Mouse (Mus musculus): ENCODE measurements at regions not wholly inside any gene's neighbourhood (a gene's known extent, or its start where the extent isn't known, plus 50 kb on each side); places are given as distances from the start of the nearest gene placed in this dataset.

DNA sequence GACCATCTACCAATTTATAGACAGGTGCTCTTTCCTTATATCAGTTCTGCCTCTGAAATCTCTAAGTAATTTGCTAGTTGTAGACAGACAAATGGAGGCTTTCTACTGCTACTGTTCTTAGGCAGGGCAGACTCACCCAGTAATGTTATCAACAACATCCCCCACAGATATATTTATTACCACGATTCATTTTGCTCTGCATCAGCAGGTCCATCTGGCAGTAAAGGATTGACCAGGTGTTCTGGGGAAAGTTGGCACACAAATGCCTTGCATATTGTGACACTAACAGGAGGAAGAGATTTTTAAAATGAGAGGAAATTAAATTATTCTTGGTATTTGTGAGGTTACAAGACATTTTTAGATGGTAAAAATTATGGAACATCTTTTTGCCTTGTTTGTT is 627.3 kb upstream of the Tmprss15 start:
- Histone ChIP-seq H3K36me3 (ENCODE audit: control insufficient read depth in 1 of 2, insufficient read depth in 2 of 2, low read length in 2 of 2) (no peaks in the 10 kb centered on the region), H3K4me3 (ENCODE audit: control insufficient read depth in 1 of 2, insufficient read depth in 1 of 2, low read depth in 2 of 2, low read length in 2 of 2) (no peak overlapping the region), H3K79me2 (ENCODE audit: control insufficient read depth, insufficient read depth, low read length, poor library complexity) (no peaks in the 10 kb centered on the region), H3K4me1 (ENCODE audit: control insufficient read depth in 1 of 2, insufficient read depth in 2 of 2, low read length in 2 of 2) (no peaks in the 10 kb centered on the region), H3K9me3 (replicated peaks; ENCODE audit: insufficient read depth, low read length) (no peaks in the 10 kb centered on the region), H3K27me3 (ENCODE audit: control insufficient read depth in 1 of 2, insufficient read depth in 2 of 2, low read length in 2 of 2) (no peaks in the 10 kb centered on the region), H3K9ac (ENCODE audit: control insufficient read depth, low read depth, low read length, poor library complexity, severe bottlenecking) (no peak overlapping the region), H3K27ac (ENCODE audit: control insufficient read depth, low read depth, low read length) (no peak overlapping the region)
- DNase-seq (ENCODE audit: low read depth, low spot score) = no peak
- no peak for TF ChIP-seq UBTF (IDR thresholded peaks at IDR 0.05; ENCODE audit: borderline replicate concordance, insufficient read depth, low read depth, low read length)
- TF ChIP-seq ZNF384 (IDR thresholded peaks at IDR 0.05; ENCODE audit: low read depth, low read length) = no peak
- TF ChIP-seq CHD1 (IDR thresholded peaks at IDR 0.05; ENCODE audit: low read depth, low read length) = no peak
- TF ChIP-seq ZC3H11A (IDR thresholded peaks at IDR 0.05; ENCODE audit: low read depth, low read length) = no peak
- TF ChIP-seq CTCF (IDR thresholded peaks at IDR 0.05 in 2 of 3, conservative IDR thresholded peaks at IDR 0.05 in 1 of 3; ENCODE audit: control insufficient read depth in 1 of 3, insufficient read depth in 1 of 3, low read depth in 2 of 3, low read length in 3 of 3, poor library complexity in 1 of 3, severe bottlenecking in 1 of 3) = no peak
- no peak for TF ChIP-seq RAD21 (IDR thresholded peaks at IDR 0.05; ENCODE audit: low read depth, low read length)
- TF ChIP-seq MYB (IDR thresholded peaks at IDR 0.05; ENCODE audit: low read depth, low read length) = no peak
- no peak for TF ChIP-seq MAZ (IDR thresholded peaks at IDR 0.05; ENCODE audit: low read depth, low read length)
- TF ChIP-seq RCOR1 (IDR thresholded peaks at IDR 0.05; ENCODE audit: low read depth, low read length) = no peak
- no peak for TF ChIP-seq SMC3 (IDR thresholded peaks at IDR 0.05; ENCODE audit: low read depth, low read length)
- no peak for TF ChIP-seq ZKSCAN1 (IDR thresholded peaks at IDR 0.05; ENCODE audit: low read depth, low read length)
- TF ChIP-seq GABPA (IDR thresholded peaks at IDR 0.05; ENCODE audit: low read depth, low read length) = no peak
- TF ChIP-seq GATA1 (IDR thresholded peaks at IDR 0.05; ENCODE audit: low read depth, low read length) = no peak
- no peak for TF ChIP-seq NRF1 (IDR thresholded peaks at IDR 0.05; ENCODE audit: insufficient read depth, low read depth, low read length, poor library complexity, severe bottlenecking)
- no peak for TF ChIP-seq TBP (IDR thresholded peaks at IDR 0.05; ENCODE audit: low read depth, low read length)
- TF ChIP-seq TCF12 (IDR thresholded peaks at IDR 0.05; ENCODE audit: low read depth, low read length) = no peak

DNA sequence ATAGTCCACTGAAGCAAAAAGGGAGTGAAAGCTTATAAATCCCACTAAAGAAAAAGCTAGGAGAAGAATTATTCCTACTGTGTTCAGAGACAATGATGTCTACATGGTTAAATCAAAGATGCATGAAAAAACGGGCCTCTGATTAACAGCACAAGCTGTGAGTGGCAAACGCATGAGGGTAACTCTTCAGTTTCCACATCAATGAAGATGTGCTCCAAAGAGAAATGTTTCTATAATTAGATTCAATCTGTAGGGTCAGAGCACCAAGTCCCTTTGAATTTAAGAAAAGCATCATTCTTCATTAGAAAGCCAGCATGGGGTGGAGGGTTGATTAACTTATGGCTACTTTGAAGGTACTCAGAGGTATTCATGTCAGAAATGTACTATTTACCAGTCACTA is 601.5 kb upstream of the Tmprss15 start:
- no peaks in the 10 kb centered on the region for H3K4me1 ChIP-seq (ENCODE audit: control insufficient read depth in 1 of 2, insufficient read depth in 2 of 2, low read length in 2 of 2)
- no peaks in the 10 kb centered on the region for H3K9me3 ChIP-seq (replicated peaks; ENCODE audit: insufficient read depth, low read length)
- no peaks in the 10 kb centered on the region for H3K27me3 ChIP-seq (ENCODE audit: control insufficient read depth in 1 of 2, insufficient read depth in 2 of 2, low read length in 2 of 2)
- no peaks in the 10 kb centered on the region for H3K36me3 ChIP-seq (ENCODE audit: control insufficient read depth in 1 of 2, insufficient read depth in 2 of 2, low read length in 2 of 2)
- no peak for DNase-seq (ENCODE audit: low read depth, low spot score)
- H3K79me2 ChIP-seq (ENCODE audit: control insufficient read depth, insufficient read depth, low read length, poor library complexity) = no peaks in the 10 kb centered on the region
- TF ChIP-seq ETS1 (IDR thresholded peaks at IDR 0.05; ENCODE audit: low read depth, low read length) = no peak
- TF ChIP-seq NRF1 (IDR thresholded peaks at IDR 0.05; ENCODE audit: insufficient read depth, low read depth, low read length, poor library complexity, severe bottlenecking) = no peak
- TF ChIP-seq ZC3H11A (IDR thresholded peaks at IDR 0.05; ENCODE audit: low read depth, low read length) = no peak
- TF ChIP-seq USF1 (IDR thresholded peaks at IDR 0.05; ENCODE audit: low read depth, low read length) = no peak
- TF ChIP-seq HCFC1 (IDR thresholded peaks at IDR 0.05; ENCODE audit: low read depth, low read length) = no peak
- TF ChIP-seq MAZ (IDR thresholded peaks at IDR 0.05; ENCODE audit: low read depth, low read length) = no peak
- no peak for TF ChIP-seq E2F4 (IDR thresholded peaks at IDR 0.05; ENCODE audit: borderline replicate concordance, low read depth, low read length)
- TF ChIP-seq SMC3 (IDR thresholded peaks at IDR 0.05; ENCODE audit: low read depth, low read length) = no peak
- no peak for TF ChIP-seq MEF2A (IDR thresholded peaks at IDR 0.05; ENCODE audit: extremely low read depth, insufficient replicate concordance, low read depth, low read length, poor library complexity, severe bottlenecking)
- TF ChIP-seq NELFE (IDR thresholded peaks at IDR 0.05; ENCODE audit: low read depth, low read length) = no peak
- no peak for TF ChIP-seq GABPA (IDR thresholded peaks at IDR 0.05; ENCODE audit: low read depth, low read length)
- TF ChIP-seq BHLHE40 (IDR thresholded peaks at IDR 0.05; ENCODE audit: borderline replicate concordance, low read depth, low read length) = no peak
- no peak for TF ChIP-seq MYC (IDR thresholded peaks at IDR 0.05; ENCODE audit: low read depth, low read length)
- no peak for TF ChIP-seq USF2 (IDR thresholded peaks at IDR 0.05; ENCODE audit: borderline replicate concordance in 1 of 2, insufficient read depth in 1 of 2, low read depth in 1 of 2, low read length in 2 of 2)
- no peak overlapping the region for H3K9ac ChIP-seq (ENCODE audit: control insufficient read depth, low read depth, low read length, poor library complexity, severe bottlenecking)
- no peak overlapping the region for H3K27ac ChIP-seq (ENCODE audit: control insufficient read depth, low read depth, low read length)
- no peak overlapping the region for H3K4me3 ChIP-seq (ENCODE audit: control insufficient read depth in 1 of 2, insufficient read depth in 1 of 2, low read depth in 2 of 2, low read length in 2 of 2)
